Mouse (Mus musculus): ENCODE data around the gene Ebf1. TPM values are rescaled to one million over a fixed set of nuclear protein-coding genes. Genes with fewer than 3 reads are reported as not detected.

Gene Ebf1
- total RNA-seq, 2 experiments from 2014 or later: 4.8 to 6.1 TPM

- no peak for DNase-seq (ENCODE audit: low spot score in 2 of 2)
Observed at GRCm38 (mm10) chr11:44774411-44774810, 157.3 kb downstream of the Ebf1 start.

DNA sequence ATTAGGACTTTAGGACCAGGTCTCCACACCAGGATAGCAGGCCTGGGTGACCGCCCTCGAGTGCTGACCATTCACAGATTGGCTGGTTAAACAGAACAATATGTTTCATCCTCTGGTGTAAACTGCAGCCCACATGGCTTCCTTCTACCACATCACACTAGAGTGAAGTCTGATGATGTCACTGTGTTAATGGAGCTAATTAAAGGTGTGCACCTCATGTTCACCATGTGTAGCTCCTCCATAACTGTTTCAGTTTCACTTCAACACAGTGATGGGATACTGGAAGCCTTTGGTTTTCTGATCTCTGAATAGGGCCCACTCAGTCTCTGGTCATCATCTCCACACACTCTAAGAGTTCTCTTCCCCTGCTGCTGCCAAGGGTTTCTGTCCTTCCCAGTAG, 158.4 kb downstream of the Ebf1 start:
- no peak for DNase-seq (ENCODE audit: low spot score in 2 of 2)

GRCm38 (mm10) chr11:44776556-44776955, 159.4 kb downstream of the Ebf1 start:
- DNase-seq (ENCODE audit: low spot score in 2 of 2): no peak

- DNase-seq (ENCODE audit: low spot score in 2 of 2): no peak
Observed at GRCm38 (mm10) chr11:44777331-44778310, 160.5 kb downstream of the Ebf1 start.

DNA sequence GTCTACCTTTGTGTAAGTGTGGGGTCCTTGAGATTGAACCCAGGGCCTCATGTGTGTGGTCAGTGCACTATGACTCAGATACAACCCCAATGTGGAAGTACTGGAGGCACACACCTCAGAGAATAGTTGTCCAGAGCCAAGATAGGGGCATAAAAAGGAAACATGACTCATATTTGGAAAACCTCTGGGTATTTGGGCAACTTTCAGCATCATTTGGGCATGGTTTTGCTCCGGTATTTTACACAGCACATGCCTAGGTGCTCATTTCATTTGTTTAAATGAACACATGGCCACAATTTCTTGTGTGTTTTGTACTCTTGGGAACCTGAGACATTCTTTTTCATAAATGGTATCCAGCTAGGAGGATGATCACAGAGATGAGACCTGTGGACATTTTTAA, 161.9 kb downstream of the Ebf1 start:
- no peak for DNase-seq (ENCODE audit: low spot score in 2 of 2)

DNA sequence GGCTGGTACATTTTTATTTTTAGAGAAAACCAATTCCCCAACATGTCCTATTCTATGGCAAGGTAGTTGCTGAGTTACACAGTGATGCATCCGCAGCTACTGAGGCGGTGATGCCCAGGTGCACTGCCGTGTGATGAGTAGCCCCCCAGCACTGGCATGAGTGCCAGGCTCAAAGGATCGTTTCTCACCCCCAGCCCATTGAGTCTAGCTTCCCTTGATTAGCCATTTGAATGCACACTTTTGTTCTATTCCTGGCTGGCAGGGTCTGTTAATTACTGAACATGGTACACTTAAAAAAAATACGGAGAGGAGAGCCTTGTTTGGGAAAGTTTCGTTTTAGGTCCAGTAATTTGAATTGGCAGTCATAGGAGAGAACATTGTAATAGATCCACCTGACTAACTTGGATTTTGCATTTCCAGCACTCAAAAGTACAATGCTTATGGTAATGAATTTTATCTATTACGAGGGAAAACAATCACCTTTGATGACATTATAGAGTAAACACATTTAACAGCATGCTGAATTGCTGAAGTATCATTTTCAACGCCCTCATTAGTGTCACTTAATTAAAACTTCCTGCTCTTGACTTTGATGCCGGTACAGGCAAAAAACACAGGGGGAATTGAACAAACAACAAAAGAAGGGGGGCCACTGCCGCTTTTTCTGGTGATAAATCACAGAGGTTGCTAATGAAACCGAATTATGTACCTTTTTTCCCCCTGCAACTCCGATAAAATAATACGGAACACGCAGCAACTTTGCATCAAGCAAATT, 167.3 kb downstream of the Ebf1 start:
- DNase-seq (ENCODE audit: low spot score in 2 of 2): no peak

GRCm38 (mm10) chr11:44785063-44785462, 167.9 kb downstream of the Ebf1 start:
- no peak for DNase-seq (ENCODE audit: low spot score in 2 of 2)

DNA sequence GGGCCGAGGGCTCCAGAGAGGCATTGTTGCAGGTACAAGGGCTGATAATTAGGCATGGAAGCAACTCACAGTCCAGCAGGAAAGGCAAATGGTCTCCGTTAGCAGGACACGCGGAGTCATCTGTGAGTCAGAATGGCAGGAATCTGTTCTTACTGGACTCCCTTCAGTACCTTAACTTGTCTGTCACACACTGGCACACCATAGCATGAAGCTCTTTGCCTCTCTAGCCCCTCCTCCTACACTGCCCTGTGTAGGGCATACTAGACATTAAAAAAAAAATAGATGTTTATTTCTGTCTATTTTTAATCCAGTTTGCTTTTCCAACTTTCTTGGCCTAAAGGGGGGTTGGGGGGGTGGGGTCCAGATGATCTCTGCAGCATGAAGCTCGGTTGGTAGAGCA, 168.4 kb downstream of the Ebf1 start:
- DNase-seq (ENCODE audit: low spot score in 2 of 2): no peak

DNA sequence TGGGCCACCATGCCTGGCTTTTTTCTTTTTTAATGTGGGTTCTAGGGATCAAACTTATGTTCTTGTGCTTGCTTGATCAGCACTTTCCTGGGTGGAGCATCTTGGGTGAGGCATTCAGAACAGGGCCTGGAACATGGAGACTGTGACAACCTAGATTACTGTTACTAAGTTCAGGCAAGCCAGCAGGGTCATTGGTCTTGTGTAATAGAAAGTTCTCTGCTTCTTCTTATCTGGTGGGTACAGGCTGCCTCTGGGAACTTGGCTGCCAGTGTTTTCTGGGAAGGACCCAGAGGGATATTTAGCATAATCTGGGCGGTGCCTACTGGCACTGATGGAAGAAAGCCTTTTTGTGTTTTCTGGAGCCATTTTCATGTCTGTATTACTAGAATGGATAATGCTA, 170.9 kb downstream of the Ebf1 start:
- DNase-seq (ENCODE audit: low spot score in 2 of 2): no peak

GRCm38 (mm10) chr11:44792816-44793215, 175.7 kb downstream of the Ebf1 start:
- DNase-seq (ENCODE audit: low spot score in 2 of 2): no peak

- DNase-seq (ENCODE audit: low spot score in 2 of 2): no peak
Observed at GRCm38 (mm10) chr11:44794883-44795282, 177.8 kb downstream of the Ebf1 start.

DNA sequence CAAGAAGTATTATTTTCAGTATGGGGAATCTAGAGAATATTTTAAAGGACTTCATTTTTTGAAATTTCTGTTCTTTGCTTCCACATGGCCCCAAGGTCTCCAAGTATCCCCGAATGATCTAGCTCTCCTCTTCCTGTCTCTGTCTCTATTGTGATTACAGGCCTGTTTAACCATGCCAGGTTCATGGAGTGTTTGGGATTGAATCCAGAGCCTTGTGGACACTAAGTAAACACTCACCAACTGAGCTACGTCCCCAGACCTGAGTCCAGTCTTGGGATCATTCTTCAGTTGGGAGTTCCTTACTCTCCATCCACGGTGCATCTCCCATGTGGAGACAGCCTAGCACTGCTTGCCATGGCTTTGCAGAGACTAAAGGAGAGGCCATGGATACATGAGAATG, 178.7 kb downstream of the Ebf1 start:
- no peak for DNase-seq (ENCODE audit: low spot score in 2 of 2)

DNA sequence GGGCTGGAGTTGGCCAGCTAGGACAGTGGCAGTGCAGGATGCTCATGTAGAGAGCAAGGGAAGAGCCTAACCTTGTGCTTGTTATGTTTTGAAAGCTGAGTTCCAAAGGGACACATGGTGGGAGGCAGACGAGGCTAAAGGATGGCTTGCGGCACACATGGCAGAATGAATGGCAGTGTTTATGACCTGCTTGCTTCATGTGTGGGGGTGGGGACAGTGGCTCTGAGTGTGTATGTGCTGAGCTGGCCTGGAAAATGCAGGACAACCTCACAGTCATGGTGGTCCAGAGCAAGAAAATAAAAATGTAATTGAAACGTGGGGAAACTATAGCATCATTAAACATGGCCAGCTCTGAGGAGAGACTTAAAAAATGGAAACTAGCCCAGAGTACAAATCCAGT, 181.2 kb downstream of the Ebf1 start:
- DNase-seq (ENCODE audit: low spot score in 2 of 2): no peak

DNA sequence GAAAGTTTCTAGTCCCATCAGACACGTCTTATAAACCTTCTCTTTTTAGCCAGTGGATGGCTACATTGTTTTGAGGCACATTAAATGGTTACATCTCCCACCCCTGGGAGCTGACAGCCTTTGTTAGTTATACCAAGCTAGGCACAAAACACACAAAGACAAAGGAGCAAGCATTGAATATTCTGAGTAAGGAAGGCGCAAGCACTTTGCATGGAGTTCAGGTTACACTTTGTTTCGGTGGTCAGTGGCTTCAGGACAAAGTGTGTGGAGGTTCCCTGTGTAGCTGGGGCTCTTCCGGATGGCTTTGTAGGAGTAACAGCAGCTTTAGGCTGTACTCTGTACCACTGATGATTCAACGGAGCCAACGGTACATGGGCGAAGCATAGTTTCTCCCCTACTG, 186.9 kb downstream of the Ebf1 start:
- no peak for DNase-seq (ENCODE audit: low spot score in 2 of 2)

DNA sequence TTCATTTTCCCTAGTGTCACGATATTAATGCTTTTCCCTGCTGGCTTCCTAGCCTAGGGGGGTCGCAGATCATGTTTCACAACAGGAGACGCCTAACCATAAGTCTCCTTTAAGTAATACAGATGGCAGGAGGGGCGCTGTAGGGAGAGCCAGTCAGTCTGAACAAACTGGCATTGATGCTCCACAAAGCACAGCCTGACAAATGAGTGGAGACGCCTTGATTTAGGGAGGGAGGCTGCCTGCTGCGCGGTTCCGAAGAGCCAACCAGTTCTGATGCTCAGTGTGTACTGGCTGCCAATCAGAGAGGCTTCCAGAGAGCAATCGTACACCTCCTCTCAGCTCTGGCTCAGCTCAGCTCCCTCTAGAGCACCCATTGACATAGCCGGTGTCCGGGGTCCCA, 189.5 kb downstream of the Ebf1 start:
- peak; percentile 21 to 57 for DNase-seq (ENCODE audit: low spot score in 2 of 2)

DNA sequence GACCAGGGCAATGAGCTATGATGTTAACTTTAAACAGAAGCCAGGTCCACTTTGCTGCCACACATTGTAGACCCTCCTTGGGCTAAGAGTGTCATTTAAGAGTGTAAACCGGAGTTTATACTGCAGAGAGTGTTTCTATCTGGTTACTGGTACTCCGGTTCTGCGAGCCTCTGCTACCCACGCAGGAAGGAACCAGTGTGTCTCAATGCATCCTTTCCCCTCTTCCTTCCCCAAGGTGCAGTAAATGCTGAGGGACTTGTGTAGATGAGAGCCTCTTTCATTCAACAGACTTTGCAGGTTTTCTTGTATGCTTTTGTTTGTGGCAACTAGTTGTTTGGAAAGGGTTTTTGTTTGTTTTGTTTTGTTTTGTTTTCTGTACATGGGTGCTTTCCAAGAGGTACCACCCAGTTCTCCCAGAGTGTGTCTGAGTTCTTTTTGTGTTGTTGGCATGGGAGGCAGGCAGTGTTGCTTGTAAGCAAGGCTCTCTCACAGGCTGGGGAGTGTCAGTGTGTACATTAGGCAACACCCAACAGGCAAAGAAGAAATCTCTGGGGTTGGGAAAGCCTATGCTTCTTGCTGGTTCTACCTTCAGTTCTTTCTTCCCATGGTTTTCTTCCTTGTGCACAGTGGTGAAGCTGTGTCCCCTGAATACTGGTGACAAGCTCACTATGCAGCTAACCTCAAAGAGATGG, 191.9 kb downstream of the Ebf1 start:
- no peak for DNase-seq (ENCODE audit: low spot score in 2 of 2)

- no peak for DNase-seq (ENCODE audit: low spot score in 2 of 2)
Observed at GRCm38 (mm10) chr11:44811007-44811406, 193.9 kb downstream of the Ebf1 start.

DNA sequence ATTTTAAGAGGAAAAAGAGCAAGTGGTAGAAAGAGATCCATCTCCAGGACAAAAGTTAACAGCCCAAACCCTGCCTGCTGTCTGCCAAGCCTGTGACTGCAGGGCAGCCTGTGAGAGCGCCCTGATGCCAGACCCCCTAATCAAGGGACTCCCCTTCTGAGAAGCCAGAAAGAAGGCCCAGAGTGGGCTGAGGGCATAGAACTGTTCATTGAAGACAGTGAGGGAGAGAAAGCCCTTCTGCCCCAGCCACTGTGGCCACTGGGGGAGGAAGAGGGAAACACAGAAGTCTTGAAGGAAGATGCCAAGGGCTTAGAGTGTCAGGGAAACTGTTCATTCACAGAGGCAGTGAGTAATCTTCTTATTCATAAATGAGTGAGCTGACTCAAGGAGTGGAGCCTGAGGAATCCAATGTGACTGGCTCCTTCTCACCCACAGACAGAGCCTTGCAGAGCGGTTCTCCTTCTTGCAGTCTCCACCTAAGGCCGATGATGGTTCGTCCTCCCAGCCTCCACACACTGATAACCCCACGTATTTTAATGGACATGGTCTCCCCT, 195.2 kb downstream of the Ebf1 start:
- DNase-seq (ENCODE audit: low spot score in 2 of 2): no peak

DNA sequence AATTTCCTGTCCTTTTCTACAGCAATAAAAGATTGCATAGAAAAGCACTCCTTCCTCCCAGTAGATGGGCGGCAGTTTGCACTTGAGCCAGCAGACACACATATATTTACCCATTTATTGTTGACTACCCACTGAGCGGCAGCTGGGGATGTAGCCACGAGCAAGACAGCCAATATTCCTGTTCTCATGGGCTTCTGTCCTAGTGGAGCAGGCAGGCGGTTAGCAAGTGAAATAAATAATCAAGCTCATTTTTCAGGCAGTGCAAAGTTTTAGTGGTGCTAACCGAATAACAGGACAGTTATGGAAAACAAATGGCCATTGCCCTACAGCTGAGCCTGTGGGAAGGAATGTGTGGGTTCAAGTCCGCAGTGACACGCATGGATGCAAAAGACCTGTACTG, 196.4 kb downstream of the Ebf1 start:
- DNase-seq (ENCODE audit: low spot score in 2 of 2): no peak

DNA sequence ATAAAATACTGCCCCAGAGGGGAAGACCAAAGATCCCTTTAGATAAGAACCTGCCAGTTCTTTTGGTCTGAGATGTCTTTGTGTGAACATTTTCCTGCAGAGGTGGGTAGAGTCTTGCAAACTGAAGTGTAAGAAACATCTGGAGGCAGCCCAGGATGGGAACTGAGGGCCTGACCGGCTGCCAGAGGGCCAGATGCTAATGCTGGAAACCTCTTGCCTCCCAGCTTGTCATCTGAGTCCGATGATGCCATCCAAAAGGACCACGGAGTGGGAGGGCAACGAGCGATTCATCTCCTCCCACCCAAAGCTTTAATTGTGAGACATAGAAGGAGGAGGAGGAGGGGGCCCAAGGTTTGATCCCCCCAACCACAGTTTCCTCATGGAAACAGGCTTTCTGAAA, 197.7 kb downstream of the Ebf1 start:
- no peak for DNase-seq (ENCODE audit: low spot score in 2 of 2)

DNA sequence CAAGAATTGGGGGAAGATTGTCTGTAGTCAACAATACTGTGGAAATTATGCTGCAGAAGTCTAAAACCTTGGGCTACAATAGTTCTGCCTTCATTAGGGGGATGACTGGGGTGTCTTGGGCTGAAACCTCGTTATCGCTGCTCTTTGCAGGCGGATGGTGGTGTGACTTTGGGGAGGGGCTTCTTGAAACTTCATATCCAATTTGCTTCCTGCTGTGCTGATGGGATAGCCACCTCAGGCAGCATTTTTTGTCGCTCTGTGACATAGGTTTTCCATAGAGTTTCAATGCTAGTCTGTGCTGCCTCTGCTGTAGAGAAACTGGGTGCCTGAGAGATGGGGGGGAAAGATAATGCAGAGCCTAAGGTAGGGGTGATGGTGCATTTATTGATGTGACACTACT, 198.9 kb downstream of the Ebf1 start:
- no peak for DNase-seq (ENCODE audit: low spot score in 2 of 2)
